Mouse (Mus musculus) frontal cortex, postnatal 14 days (tissue): ENCODE measurements around the gene Col24a1.
"Not testable (repeated sequence)": the region's sequence is repeated elsewhere in the genome, so short reads cannot be mapped to it uniquely, and the experiment has no call there.

Experiments
- DNase-seq, 2 experiments: peaks; one replicate each; pipeline ENCODE4 v3.0.0; 2022; ENCODE audit warnings: low spot score in 2 of 2

Col24a1 gene

GRCm38 (mm10) chr3:145353951-145354350 is 61.7 kb downstream of the Col24a1 start:
- DNase-seq: no peak

GRCm38 (mm10) chr3:145356865-145357487 is 64.7 kb downstream of the Col24a1 start:
- DNase-seq: no peak

GRCm38 (mm10) chr3:145365227-145365626 is 73.0 kb downstream of the Col24a1 start:
- DNase-seq: no peak

GRCm38 (mm10) chr3:145367176-145367717 is 75.0 kb downstream of the Col24a1 start:
- DNase-seq: no peak

- no peak for DNase-seq
Measured at GRCm38 (mm10) chr3:145376298-145376697, 84.0 kb downstream of the Col24a1 start.

- DNase-seq: no peak
Measured at GRCm38 (mm10) chr3:145383095-145383494, 90.8 kb downstream of the Col24a1 start.

GRCm38 (mm10) chr3:145386434-145386833 is 94.2 kb downstream of the Col24a1 start:
- no peak for DNase-seq

GRCm38 (mm10) chr3:145390681-145391080 is 98.4 kb downstream of the Col24a1 start:
- no peak for DNase-seq

- no peak for DNase-seq
Measured at GRCm38 (mm10) chr3:145391986-145392659, 99.9 kb downstream of the Col24a1 start.

GRCm38 (mm10) chr3:145399173-145399572 is 106.9 kb downstream of the Col24a1 start:
- no peak for DNase-seq

- no peak for DNase-seq
Measured at GRCm38 (mm10) chr3:145402257-145402656, 110.0 kb downstream of the Col24a1 start.

- no peak for DNase-seq
Measured at GRCm38 (mm10) chr3:145402994-145403393, 110.7 kb downstream of the Col24a1 start.

- no peak for DNase-seq
Measured at GRCm38 (mm10) chr3:145408045-145408444, 115.8 kb downstream of the Col24a1 start.

- no peak for DNase-seq
Measured at GRCm38 (mm10) chr3:145412137-145412536, 119.9 kb downstream of the Col24a1 start.

GRCm38 (mm10) chr3:145414362-145414761 is 122.1 kb downstream of the Col24a1 start:
- DNase-seq: no peak

- DNase-seq: no peak
Measured at GRCm38 (mm10) chr3:145417809-145418208, 125.5 kb downstream of the Col24a1 start.

- no peak for DNase-seq
Measured at GRCm38 (mm10) chr3:145420421-145420820, 128.1 kb downstream of the Col24a1 start.

GRCm38 (mm10) chr3:145422044-145422443 is 129.8 kb downstream of the Col24a1 start:
- DNase-seq: no peak

- no peak for DNase-seq
Measured at GRCm38 (mm10) chr3:145438352-145438751, 146.1 kb downstream of the Col24a1 start.

- no peak for DNase-seq
Measured at GRCm38 (mm10) chr3:145439086-145439485, 146.8 kb downstream of the Col24a1 start.

GRCm38 (mm10) chr3:145440993-145441392 is 148.7 kb downstream of the Col24a1 start:
- no peak for DNase-seq

- peak in 1 of 2 experiments; percentile 5 for DNase-seq
Measured at GRCm38 (mm10) chr3:145442268-145442667, 150.0 kb downstream of the Col24a1 start.

GRCm38 (mm10) chr3:145443167-145443566 is 150.9 kb downstream of the Col24a1 start:
- not testable (repeated sequence) for DNase-seq
